Comparison of ENCODE assay signal across 8 mouse cellular contexts in the genomic region with DNA sequence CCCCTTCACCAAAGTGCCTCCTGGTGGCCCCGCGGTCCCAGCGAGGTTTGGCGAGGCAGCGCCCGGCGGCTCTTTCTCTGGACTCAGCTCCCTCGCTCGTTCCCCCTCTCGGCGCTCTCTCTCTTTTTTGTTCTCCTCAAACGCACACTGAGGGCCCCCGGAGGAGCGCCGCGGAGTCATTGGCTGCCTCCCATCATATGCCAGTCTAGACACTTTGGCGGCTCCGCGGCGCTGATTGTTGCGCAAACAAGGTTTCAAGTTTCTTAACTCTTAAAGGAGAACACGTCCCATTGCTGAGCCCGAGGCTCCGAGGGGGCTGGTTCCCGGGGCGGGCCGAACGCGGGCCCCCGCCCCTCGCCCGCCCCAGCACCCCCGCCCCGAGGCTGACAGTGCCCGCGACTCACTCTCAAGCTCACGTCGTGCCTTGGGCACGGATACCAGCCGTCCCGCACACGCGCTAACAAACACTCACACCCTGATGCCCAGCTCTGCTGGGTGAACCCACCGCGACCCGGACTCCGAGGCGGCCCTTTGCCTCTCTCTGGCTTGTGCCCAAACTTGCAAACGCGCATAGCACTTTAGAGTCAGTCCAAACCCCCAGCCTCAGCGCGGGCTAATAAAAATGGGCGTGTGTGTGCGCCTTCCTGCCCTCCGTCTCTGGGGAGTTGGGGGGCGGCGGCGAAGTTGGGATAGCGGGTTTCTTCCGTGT. TPM values are rescaled to one million over a fixed set of nuclear protein-coding genes. Genes with fewer than 3 reads are reported as not detected.
DNase-seq lines count a peak whose midpoint lies in the region; ATAC-seq lines count a peak whose summit lies in the region.

Smad6 (minus strand) TSS at position 207 of the 709 bp plus-strand sequence.

- H3K36me3 ChIP-seq in hindbrain, embryonic 13.5 days = no peaks in the 10 kb centered on the region

- H3K9me3 ChIP-seq in hindbrain, embryonic 13.5 days = no peaks in the 10 kb centered on the region

- peaks cover 63% of the 10 kb centered on the region for H3K4me1 ChIP-seq in hindbrain, embryonic 13.5 days (replicated peaks)

- H3K4me2 ChIP-seq in hindbrain, embryonic 13.5 days = peak within 1 kb of the TSS; percentile 87

- H3K9ac ChIP-seq in hindbrain, embryonic 13.5 days = peak within 1 kb of the TSS; percentile 88

- under 1% methylated on average over 60 of the region's 60 CpGs for WGBS in hindbrain, embryonic 13.5 days

- H3K4me3 ChIP-seq in hindbrain, embryonic 13.5 days = peak within 1 kb of the TSS; percentile 59

- H3K27me3 ChIP-seq in hindbrain, embryonic 13.5 days = peaks cover 67% of the 10 kb centered on the region

- H3K27ac ChIP-seq in hindbrain, embryonic 13.5 days = peak within 1 kb of the TSS; percentile 82

- peak; percentile 99 for DNase-seq in Muller cell, postnatal 12 days (ENCODE audit: inconsistent ontology term)
- peak; percentile 54 to 68 for DNase-seq in cerebellum, postnatal 10 days
- DNase-seq in frontal cortex, postnatal 25 days (ENCODE audit: low spot score in 2 of 2) = peak; percentile 43 to 57
- DNase-seq in layer of hippocampus, postnatal 25 days (ENCODE audit: extremely low spot score in 1 of 2, low spot score in 1 of 2) = peak; percentile 50 to 54
- peak; percentile 97 for DNase-seq in lung, postnatal 25 days (ENCODE audit: low spot score)
- peak; percentile 94 for DNase-seq in retina, embryonic 14.5 days (ENCODE audit: low spot score)
- peak; percentile 77 for DNase-seq in urinary bladder, postnatal 10 days (ENCODE audit: low spot score)

- peak; percentile 68 for ATAC-seq in hindbrain, embryonic 13.5 days (ENCODE audit: low FRiP score)

RNA-seq across cellular contexts. Expression of gene Smad6, which starts in this region (rescaled TPM):
- 2.3 and 2.8 TPM in 2 replicates for polyA plus RNA-seq in hindbrain, embryonic 13.5 days (2015; fragmentation: Nextera tagmentation; extraction: Ambion mirVana)
- total RNA-seq in layer of hippocampus, postnatal 25 days (2021) = 1 to 10 TPM; 1.8 to 2.2 TPM

Comparison
In these comparisons a context has a peak if more than half of its experiments do, and no peak if none do; other contexts are left out.
1. Peak in every context shown above with its lines: DNase-seq, ATAC-seq, H3K4me3 ChIP-seq and H3K27ac ChIP-seq.